In the genomic region with DNA sequence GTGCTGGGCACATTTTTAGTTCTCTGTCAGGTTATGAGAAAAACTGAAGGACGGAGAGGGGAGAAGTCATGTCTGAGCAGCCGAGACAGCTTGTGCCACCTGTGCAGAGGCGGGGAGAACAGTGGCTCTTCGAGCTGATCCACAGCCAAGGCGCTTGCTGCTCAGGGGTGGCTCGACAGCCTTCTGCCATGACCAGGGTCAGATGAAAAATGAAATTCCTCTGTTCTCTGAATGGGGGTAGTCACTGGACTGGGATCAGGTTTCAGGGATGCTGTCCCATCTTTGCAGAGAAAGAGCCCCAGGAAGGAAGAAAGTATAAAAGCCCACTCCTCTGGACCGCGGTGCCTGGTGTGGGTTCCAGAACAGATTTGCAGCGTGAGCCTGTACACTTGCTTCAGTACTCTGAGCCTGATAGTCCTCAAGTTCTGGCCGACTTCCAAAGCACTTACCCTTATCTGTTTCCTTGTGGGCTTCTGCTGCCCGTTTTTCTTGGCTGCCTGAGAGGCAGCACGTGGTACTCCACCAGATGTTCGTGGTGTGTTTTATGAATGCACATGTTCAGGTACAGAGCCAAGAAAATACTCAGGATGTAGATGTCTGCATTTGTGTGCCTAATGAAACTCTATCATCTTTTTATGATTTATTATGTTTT, we compare ENCODE assay signal across 9 mouse cellular contexts. TPM values are rescaled to one million over a fixed set of nuclear protein-coding genes. Genes with fewer than 3 reads are reported as not detected.
DNase-seq lines count a peak whose midpoint lies in the region; ATAC-seq lines count a peak whose summit lies in the region.
"Had no signal": no experiment of that assay in that cellular context is flagged by ENCODE, and none has a peak within 500 bp of the region (broad histone marks: within the 10 kb centered on the region; RNA-seq: fewer than 3 reads in every experiment).

No protein-coding gene starts in this region.

- ATAC-seq in embryonic facial prominence, embryonic 11.5 days (replicated peaks; ENCODE audit: insufficient number of reproducible peaks, low FRiP score, low TSS enrichment, low read depth): no peak
- peak; percentile 90 for ATAC-seq in lung, embryonic 15.5 days (ENCODE audit: borderline replicate concordance, extremely low read depth, low FRiP score, low TSS enrichment)

- no peaks in the 10 kb centered on the region for H3K36me3 ChIP-seq in embryonic facial prominence, embryonic 11.5 days (replicated peaks; ENCODE audit: control insufficient read depth, insufficient read depth, low read depth, low read length)
- H3K36me3 ChIP-seq in embryonic facial prominence, embryonic 10.5 days (replicated peaks): no peaks in the 10 kb centered on the region
- H3K36me3 ChIP-seq in lung, embryonic 15.5 days: no peaks in the 10 kb centered on the region
- H3K36me3 ChIP-seq: neural tube, embryonic 12.5 days had no signal

- no peak overlapping the region for H3K4me2 ChIP-seq in embryonic facial prominence, embryonic 11.5 days (ENCODE audit: low read depth, low read length)
- H3K4me2 ChIP-seq in lung, embryonic 15.5 days: peak overlapping the region; percentile 35
- H3K4me2 ChIP-seq: neural tube, embryonic 12.5 days had no signal

- intact Hi-C loops in heart, postnatal 25 days (cut with DNase I): no loop called here

- H3K4me1 ChIP-seq in embryonic facial prominence, embryonic 11.5 days (ENCODE audit: control insufficient read depth, insufficient read depth, low read length): no peaks in the 10 kb centered on the region
- H3K4me1 ChIP-seq in embryonic facial prominence, embryonic 10.5 days: peaks cover 10% of the 10 kb centered on the region
- peaks cover 26% of the 10 kb centered on the region for H3K4me1 ChIP-seq in lung, embryonic 15.5 days

- no peaks in the 10 kb centered on the region for H3K27me3 ChIP-seq in embryonic facial prominence, embryonic 11.5 days (ENCODE audit: control insufficient read depth, insufficient read depth, low read length)
- no peaks in the 10 kb centered on the region for H3K27me3 ChIP-seq in embryonic facial prominence, embryonic 10.5 days (replicated peaks; ENCODE audit: low read depth, poor library complexity, severe bottlenecking)
- H3K27me3 ChIP-seq in lung, embryonic 15.5 days: no peaks in the 10 kb centered on the region
- H3K27me3 ChIP-seq: neural tube, embryonic 12.5 days had no signal

- H3K9me3 ChIP-seq in embryonic facial prominence, embryonic 11.5 days (replicated peaks; ENCODE audit: control insufficient read depth, low read length): no peaks in the 10 kb centered on the region
- H3K9me3 ChIP-seq in embryonic facial prominence, embryonic 10.5 days: no peaks in the 10 kb centered on the region
- H3K9me3 ChIP-seq in lung, embryonic 15.5 days: no peaks in the 10 kb centered on the region
- H3K9me3 ChIP-seq: neural tube, embryonic 12.5 days had no signal

- H3K4me3 ChIP-seq in embryonic facial prominence, embryonic 11.5 days (ENCODE audit: low read depth, low read length): no peak overlapping the region
- no peak overlapping the region for H3K4me3 ChIP-seq in embryonic facial prominence, embryonic 10.5 days
- no peak overlapping the region for H3K4me3 ChIP-seq in lung, embryonic 15.5 days
- H3K4me3 ChIP-seq: neural tube, embryonic 12.5 days had no signal

- peak; percentile 12 for DNase-seq in embryonic facial prominence, embryonic 11.5 days (ENCODE audit: low spot score)
- DNase-seq in embryonic facial prominence, embryonic 10.5 days (ENCODE audit: low spot score): no peak
- peak; percentile 97 for DNase-seq in 416B (ENCODE audit: low read depth)
- peak; percentile 59 to 62 for DNase-seq in cerebellum, postnatal 36 days
- peak; percentile 55 for DNase-seq in heart, postnatal 25 days (ENCODE audit: low spot score)
- DNase-seq in yolk sac, embryonic 10.5 days (ENCODE audit: low spot score): peak; percentile 29
- no peak for DNase-seq in right cerebral cortex, adult 2 months (ENCODE audit: low spot score in 2 of 2)

- 66% methylated on average over 13 of the region's 13 CpGs for WGBS in embryonic facial prominence, embryonic 11.5 days
- 77% methylated on average over 13 of the region's 13 CpGs for WGBS in embryonic facial prominence, embryonic 10.5 days
- 9% methylated on average over 13 of the region's 13 CpGs for WGBS in lung, embryonic 15.5 days

- H3K27ac ChIP-seq in embryonic facial prominence, embryonic 11.5 days (replicated peaks; ENCODE audit: low read depth, low read length): no peak overlapping the region
- H3K27ac ChIP-seq in embryonic facial prominence, embryonic 10.5 days (replicated peaks): no peak overlapping the region
- peak overlapping the region; percentile 81 for H3K27ac ChIP-seq in lung, embryonic 15.5 days
- H3K27ac ChIP-seq: neural tube, embryonic 12.5 days had no signal

- no peak overlapping the region for H3K9ac ChIP-seq in embryonic facial prominence, embryonic 11.5 days (replicated peaks; ENCODE audit: low read length)
- no peak overlapping the region for H3K9ac ChIP-seq in lung, embryonic 15.5 days
- H3K9ac ChIP-seq: neural tube, embryonic 12.5 days had no signal

RNA-seq across cellular contexts. Expression of a gene that starts 20.8 kb away (rescaled TPM):
- 7.1 and 7.5 TPM in 2 replicates for polyA plus RNA-seq in embryonic facial prominence, embryonic 11.5 days (2014; fragmentation: Nextera tagmentation; extraction: Ambion mirVana)
- 25.0 and 32.2 TPM in 2 replicates for polyA plus RNA-seq in embryonic facial prominence, embryonic 10.5 days (2016; fragmentation: Nextera tagmentation; extraction: Ambion mirVana)
- 10 to 100 TPM; 27.7 to 27.8 TPM for total RNA-seq in heart, postnatal 25 days (2021)
- 20.6 and 21.5 TPM in 2 replicates for polyA plus RNA-seq in lung, embryonic 15.5 days (2015; fragmentation: Nextera tagmentation; extraction: Ambion mirVana)

RNA-seq across cellular contexts. Expression of a gene that starts 56.6 kb away (rescaled TPM):
- polyA plus RNA-seq in embryonic facial prominence, embryonic 11.5 days (2014; fragmentation: Nextera tagmentation; extraction: Ambion mirVana): 1.9 and 2.9 TPM in 2 replicates
- polyA plus RNA-seq in embryonic facial prominence, embryonic 10.5 days (2016; fragmentation: Nextera tagmentation; extraction: Ambion mirVana): 1.5 and 1.6 TPM in 2 replicates
- under 1 TPM; 0.42 to 0.56 TPM for total RNA-seq in heart, postnatal 25 days (2021)
- 0.60 and 0.98 TPM in 2 replicates for polyA plus RNA-seq in lung, embryonic 15.5 days (2015; fragmentation: Nextera tagmentation; extraction: Ambion mirVana)

Comparison
In these comparisons a context has a peak if more than half of its experiments do, and no peak if none do; other contexts are left out.
1. DNase-seq: peak in embryonic facial prominence, embryonic 11.5 days (single experiment), 416B (single experiment), cerebellum, postnatal 36 days (2 of 2), heart, postnatal 25 days (single experiment) and yolk sac, embryonic 10.5 days (single experiment); none in embryonic facial prominence, embryonic 10.5 days (single experiment) and right cerebral cortex, adult 2 months (0 of 2).